Mouse (Mus musculus) heart, adult 2 months (tissue): ENCODE measurements around the gene Nsd1.

ENCODE experiments used
- CTCF ChIP-seq: fragments of 200-600 bp; IDR thresholded peaks from 2 replicates; pipeline ENCODE4 v1.8.1; 2022; ENCODE audit warnings: antibody characterized with exemption, mild to moderate bottlenecking, moderate library complexity
- POLR2A ChIP-seq: fragments of 200-500 bp; IDR thresholded peaks from 2 replicates; pipeline ENCODE4 v1.6.1; 2011; ENCODE audit warnings: mild to moderate bottlenecking, low read depth, low read length, control low read depth; ENCODE audit not compliant: insufficient read depth

- TF ChIP-seq POLR2A = no peak
- no peak for TF ChIP-seq CTCF
Observed at GRCm38 (mm10) chr13:55261521-55261920, 51.9 kb downstream of the Nsd1 start.
